Mouse (Mus musculus) lung, postnatal 4 days (tissue): ENCODE results near the gene Gm37240.

Experiments
- DNase-seq, 2 experiments: peaks; one replicate each; pipeline ENCODE4 v3.0.0; 2021

Gene Gm37240

GRCm38 (mm10) chr3:85677952-85678351, 209.4 kb downstream of the Gm37240 start:
- DNase-seq, result no peak

DNA sequence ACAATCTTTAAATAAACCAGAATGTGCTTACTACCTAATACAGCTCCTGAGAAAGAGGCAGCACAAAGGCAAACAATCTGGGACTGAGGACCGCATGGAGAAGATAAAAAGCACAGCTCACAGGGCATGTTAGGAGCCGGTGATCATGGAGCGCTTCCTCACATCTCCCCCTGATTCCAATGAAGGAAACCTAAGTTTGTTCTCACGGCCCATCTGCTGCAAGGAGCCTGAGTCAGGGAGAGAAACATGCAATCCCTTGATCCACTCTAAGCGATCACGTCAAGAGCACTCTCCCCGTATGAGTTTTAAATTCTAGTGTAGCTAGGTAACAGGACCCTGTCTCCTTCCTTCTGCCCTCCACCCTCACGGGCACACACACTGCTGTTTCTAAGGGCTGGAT, 210.2 kb downstream of the Gm37240 start:
- DNase-seq, result no peak

- DNase-seq, result no peak
These were observed 217.5 kb downstream of the Gm37240 start for GRCm38 (mm10) chr3:85669844-85670243.

DNA sequence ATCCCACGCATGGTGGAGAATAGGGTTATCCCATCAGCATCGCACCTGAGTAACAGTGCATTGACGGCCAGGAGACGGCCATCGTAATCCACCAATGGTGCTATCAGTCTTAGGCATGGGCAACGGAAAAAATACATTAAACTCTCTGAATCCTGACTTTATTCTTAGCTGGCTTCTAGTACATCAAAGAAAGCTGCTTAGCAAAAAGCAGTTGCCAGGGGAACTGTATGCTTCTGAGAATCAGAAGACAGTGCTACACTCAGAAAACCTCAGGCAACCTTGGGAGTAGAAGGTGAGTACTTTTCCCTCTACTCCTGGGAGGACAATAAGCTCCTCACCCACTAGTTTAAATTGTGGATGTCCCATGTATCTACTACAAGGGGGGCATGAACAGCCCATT, 219.6 kb downstream of the Gm37240 start:
- DNase-seq, result no peak

DNA sequence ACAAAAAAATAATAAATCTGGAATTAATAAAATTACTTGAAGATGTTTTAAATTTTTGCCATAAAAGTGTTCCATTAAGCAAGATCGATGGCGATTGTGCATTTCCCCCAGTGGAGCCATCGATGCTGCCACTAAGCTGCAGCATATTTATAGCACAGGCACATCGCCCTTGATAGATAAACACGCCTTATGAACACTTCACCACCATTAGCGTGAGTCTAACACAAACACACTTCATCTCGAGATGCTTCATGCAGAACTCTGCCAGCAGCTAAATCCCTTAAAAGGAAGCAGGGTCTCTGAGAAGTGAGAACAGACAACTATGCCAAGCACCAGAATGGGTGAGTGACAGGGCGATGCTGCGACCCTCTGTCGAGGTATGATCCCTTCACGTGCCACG, 220.6 kb downstream of the Gm37240 start:
- DNase-seq, result no peak

DNA sequence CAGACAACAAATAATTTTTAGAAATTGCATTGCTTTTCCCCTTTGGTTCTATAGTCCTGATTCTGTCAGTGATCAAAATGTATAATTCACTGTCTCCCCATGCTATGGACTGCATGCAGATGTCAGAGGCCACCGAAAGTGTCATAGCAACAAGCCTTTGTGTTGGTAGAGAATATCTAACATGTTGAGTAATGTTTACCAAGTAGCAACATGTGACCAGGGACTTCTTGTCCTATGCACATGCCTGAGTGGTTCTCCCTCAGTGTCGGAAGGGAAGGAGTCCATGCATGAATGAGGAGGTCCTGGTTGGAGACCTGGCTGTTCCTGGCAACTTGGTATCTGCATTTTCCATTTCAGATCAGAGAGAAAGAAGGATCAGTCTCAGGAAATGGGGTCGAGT, 221.2 kb downstream of the Gm37240 start:
- no peak for DNase-seq

DNA sequence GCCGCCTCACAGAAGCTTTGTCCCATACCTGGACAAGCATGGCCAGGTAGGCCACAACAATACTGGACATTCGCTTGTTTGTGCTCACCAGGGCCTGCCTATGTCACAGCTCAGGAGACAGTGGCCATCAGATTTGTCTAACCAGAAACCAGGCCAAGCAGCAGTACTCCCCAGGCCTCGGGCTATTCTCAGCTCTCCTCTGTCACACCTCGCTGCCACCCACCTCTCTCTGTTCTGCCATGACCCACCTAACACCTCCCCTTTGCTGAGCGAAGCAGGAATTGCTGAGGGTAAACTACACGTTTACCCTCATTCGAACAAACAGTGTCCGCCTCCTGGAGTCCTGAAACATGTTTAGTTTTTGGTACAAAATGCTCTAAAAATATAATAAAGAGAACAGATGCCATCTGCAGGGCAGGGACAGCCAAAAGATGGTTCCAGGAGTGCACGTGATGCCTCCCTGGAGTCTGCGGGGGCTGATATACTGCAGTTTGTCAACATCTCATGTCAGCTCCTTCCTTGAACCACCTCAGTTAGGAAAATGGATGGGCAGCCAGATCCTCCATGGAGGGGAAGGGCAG, 222.6 kb downstream of the Gm37240 start:
- DNase-seq, result no peak

GRCm38 (mm10) chr3:85663826-85664225, 223.5 kb downstream of the Gm37240 start:
- peak in 1 of 2 experiments; percentile 8 for DNase-seq

DNA sequence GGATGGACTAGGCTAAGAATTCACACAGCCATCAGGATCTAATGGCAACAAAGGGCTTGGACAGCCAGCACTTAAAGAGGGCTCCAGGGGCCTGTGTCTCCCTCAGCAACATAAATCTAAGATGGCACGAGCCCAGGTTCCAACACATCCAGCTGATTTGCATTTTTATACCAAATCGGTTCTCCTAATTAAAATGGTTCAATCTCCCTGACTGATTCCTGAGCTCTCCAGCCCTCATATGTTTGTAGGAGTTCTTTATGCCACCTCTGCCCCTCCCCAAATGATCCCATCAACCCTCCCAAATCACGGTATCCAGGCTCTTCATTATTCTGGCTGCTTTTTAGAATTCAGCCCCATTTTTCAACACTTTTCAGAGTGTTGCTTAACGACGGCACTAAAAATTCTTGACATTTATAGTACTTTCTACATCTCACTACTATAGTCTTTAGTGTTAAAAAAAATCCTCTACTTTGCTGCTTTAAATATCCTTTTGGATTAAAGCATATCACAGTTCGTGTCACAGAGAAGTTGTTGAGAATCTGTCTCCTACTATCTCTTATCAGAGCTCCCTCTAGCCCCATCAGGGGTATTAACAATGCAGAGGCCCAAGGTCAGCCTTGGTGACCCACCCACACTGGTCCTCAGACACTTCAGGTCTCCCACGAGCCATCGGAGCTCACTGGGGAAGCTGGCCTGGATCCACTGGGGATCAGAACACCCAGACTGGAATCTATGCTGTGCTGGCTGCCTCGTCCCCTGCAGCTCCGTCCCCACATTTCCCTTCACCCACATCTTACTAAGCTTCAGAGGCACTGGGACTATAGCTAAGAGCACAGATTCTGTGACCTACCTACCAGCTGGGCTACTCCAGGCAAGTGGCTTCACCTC, 225.1 kb downstream of the Gm37240 start:
- peak in 1 of 2 experiments; percentile 16 for DNase-seq

DNA sequence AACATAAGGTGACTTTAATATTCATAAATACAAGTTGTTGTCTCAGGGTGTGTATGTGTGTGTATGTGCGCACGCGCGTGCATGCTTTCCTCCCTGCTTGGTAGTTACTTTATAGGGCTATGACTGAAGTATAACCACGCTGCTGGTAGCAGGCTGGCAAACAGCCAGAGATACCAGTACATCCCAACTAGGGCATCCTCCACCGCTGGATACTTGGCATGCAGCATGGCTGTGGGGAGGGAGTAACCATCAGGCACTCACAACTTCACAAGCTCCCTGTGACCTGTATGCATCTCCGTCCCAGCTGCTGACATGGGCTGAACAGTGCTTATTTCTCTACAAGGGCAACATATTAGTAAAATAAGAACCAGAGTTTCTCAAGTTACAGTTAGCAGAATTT, 227.6 kb downstream of the Gm37240 start:
- DNase-seq, result peak in 1 of 2 experiments; percentile 15

DNA sequence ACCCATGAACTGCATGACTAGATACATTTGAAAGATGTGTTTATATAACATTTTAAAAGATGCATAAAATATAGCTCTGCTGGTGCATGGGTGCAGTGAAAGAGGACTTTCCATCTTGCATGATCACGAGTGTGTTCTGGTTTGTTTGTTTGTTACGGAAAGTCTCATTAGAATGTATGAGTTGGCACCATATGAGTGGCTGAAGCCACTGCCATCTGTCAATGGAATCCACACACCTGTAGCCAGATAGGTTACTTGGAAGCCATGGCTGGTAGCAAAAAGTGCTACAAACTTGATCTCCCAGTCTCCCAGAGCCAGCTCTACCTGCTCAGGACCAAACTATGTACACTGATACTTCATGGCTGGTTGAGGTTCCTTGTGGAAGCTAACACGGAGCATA, 231.8 kb downstream of the Gm37240 start:
- no peak for DNase-seq

DNA sequence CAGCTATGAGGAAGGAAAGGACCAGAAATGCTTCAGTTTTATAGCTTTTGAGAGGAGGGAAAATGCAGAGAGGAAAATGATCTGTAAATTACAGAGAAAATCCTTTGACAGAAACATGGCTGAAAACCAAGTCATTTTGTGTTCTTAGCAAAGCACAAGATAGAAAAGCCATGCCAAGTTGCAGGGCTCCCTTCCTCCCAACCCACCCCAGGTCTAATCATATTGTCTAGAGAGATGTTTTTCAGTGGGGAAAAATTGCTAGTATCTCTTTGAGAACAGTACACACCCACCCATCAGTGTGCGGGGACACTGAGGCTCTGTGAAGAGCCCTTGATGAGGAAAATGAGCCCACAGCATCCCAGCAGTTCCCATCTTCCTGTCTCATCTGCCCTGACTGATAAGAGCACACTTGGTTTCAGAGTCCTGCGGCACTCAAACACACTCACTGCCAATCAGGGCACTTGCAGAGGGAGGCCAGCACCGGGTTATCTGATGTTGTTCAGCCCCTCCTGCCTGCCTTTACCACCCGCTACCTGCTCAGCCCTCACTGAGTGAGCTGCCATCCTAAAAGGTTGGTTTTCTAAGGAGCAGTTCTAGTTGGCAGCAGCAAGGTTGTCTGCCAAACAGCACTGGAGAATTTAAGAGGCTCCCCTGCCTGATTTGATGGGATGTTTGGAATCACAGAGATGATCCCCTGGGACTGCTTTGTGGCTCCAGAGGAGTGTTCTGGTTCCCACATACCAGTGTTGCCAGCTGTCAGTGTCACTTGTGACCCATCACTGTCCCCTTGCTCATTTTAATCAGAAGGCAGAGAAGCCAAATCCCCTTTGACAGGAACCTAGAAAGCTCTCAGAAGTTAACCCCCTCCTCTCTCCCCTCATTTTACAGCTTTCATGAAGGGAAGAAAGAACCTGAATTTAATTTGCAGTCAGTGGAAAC, 234.3 kb downstream of the Gm37240 start:
- no peak for DNase-seq

- no peak for DNase-seq
These were observed 238.1 kb downstream of the Gm37240 start for GRCm38 (mm10) chr3:85649176-85649575.

DNA sequence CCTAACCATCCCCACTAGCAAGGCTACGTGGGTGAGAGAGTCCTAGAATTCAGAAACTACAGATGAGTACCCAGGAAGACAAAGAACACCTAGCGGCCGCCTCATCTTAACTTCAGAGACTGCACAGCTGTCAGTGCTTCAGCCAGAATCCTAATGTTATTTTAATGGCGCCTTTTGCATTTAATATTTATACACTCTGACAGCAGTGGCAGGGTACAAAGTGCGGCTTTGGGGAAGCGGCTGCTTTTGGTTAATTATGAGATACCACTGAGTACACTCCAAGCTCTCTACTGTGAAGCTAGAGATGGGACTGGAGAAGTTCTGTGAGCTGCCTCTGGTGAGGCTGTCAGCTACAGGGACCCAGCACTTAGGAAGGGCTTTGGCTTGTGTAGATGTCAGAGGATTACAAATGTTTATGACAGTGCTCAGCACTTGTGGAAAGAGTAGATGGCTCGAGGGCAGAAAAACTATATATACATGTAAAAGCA, 241.8 kb downstream of the Gm37240 start:
- no peak for DNase-seq

- DNase-seq, result no peak
These were observed 242.5 kb downstream of the Gm37240 start for GRCm38 (mm10) chr3:85644814-85645213.

GRCm38 (mm10) chr3:85641751-85642150, 245.6 kb downstream of the Gm37240 start:
- DNase-seq, result no peak

GRCm38 (mm10) chr3:85636716-85637447, 250.4 kb downstream of the Gm37240 start:
- no peak for DNase-seq

GRCm38 (mm10) chr3:85635591-85635990, 251.7 kb downstream of the Gm37240 start:
- DNase-seq, result no peak

- no peak for DNase-seq
These were observed 252.2 kb downstream of the Gm37240 start for GRCm38 (mm10) chr3:85635126-85635419.

GRCm38 (mm10) chr3:85634389-85635125, 252.8 kb downstream of the Gm37240 start:
- no peak for DNase-seq

GRCm38 (mm10) chr3:85633733-85634132, 253.6 kb downstream of the Gm37240 start:
- no peak for DNase-seq
